Mouse (Mus musculus) neural tube, embryonic 11.5 days (tissue): ENCODE results near the gene Mrpl4. TPM values are rescaled to one million over a fixed set of nuclear protein-coding genes. Genes with fewer than 3 reads are reported as not detected.

Experiments used
- ATAC-seq: fragments of 200-750 bp; cut with Nextera tagmentation; 2 replicates; pipeline ENCODE4 v1.8.0; 2017; ENCODE audit warnings: moderate number of reproducible peaks, mild to moderate bottlenecking, moderate TSS enrichment, moderate library complexity; ENCODE audit not compliant: insufficient read depth, low FRiP score, low TSS enrichment
- DNase-seq: peaks from one replicate; pipeline ENCODE4 v3.0.0-alpha.2; 2015; ENCODE audit warnings: low spot score
- H3K27ac ChIP-seq: fragments of 300-500 bp; sonication (generic); 2 replicates; pipeline ENCODE4 v1.5.1; 2014; ENCODE audit warnings: low read depth, mild to moderate bottlenecking, low read length
- H3K27me3 ChIP-seq: fragments of 300-500 bp; sonication (generic); 2 replicates; pipeline ENCODE4 v1.6.1; 2014; ENCODE audit warnings: mild to moderate bottlenecking, low read length, mixed read lengths; ENCODE audit not compliant: control insufficient read depth, insufficient read depth
- H3K36me3 ChIP-seq: fragments of 300-500 bp; sonication (generic); 2 replicates; pipeline ENCODE4 v1.6.1; 2014; ENCODE audit warnings: mild to moderate bottlenecking, low read length, moderate library complexity, mixed read lengths; ENCODE audit not compliant: control insufficient read depth, insufficient read depth
- H3K4me1 ChIP-seq: fragments of 300-500 bp; sonication (generic); 2 replicates; pipeline ENCODE4 v1.6.1; 2014; ENCODE audit warnings: low read length, mixed read lengths; ENCODE audit not compliant: control insufficient read depth, insufficient read depth
- H3K4me2 ChIP-seq: fragments of 300-500 bp; sonication (generic); 2 replicates; pipeline ENCODE4 v1.6.1; 2014; ENCODE audit warnings: low read depth, mild to moderate bottlenecking, moderate library complexity
- H3K4me3 ChIP-seq: fragments of 300-500 bp; sonication (generic); 2 replicates; pipeline ENCODE4 v1.5.1; 2014; ENCODE audit warnings: low read depth, low read length
- H3K9ac ChIP-seq: fragments of 300-500 bp; sonication (generic); 2 replicates; pipeline ENCODE4 v1.6.1; 2014; ENCODE audit warnings: mild to moderate bottlenecking, low read length
- H3K9me3 ChIP-seq: fragments of 300-500 bp; sonication (generic); 2 replicates; pipeline ENCODE4 v1.6.1; 2016; ENCODE audit warnings: low read length; ENCODE audit not compliant: control insufficient read depth
- WGBS: fragments of 180-500 bp; shearing (Covaris S2); extraction: QIAGEN DNeasy Blood & Tissue Kit; methylation state at CpG from one replicate; pipeline ENCODE4 v1.1.7; 2014; 5-methylcytosine and 5-hydroxymethylcytosine counted together
- polyA plus RNA-seq: library from polyadenylated mRNA; unstranded; fragments of >200 nt; fragmentation: Nextera tagmentation; extraction: Ambion mirVana; gene quantifications from 2 replicates; pipeline ENCODE4 v1.2.1, GENCODE M21; 2014

Gene Mrpl4
- polyA plus RNA-seq, 1 experiment from 2014 or later, result 135 TPM

- Histone ChIP-seq H3K4me2 (no peak overlapping the region), H3K4me1 (peaks cover 6% of the 10 kb centered on the region; the same call in 1 of the 2 replicates), H3K9me3 (no peaks in the 10 kb centered on the region), H3K27me3 (peaks cover 43% of the 10 kb centered on the region), H3K9ac (no peak overlapping the region), H3K27ac (no peak overlapping the region), H3K4me3 (no peak overlapping the region), H3K36me3 (no peaks in the 10 kb centered on the region)
- ATAC-seq, result no peak
- WGBS, result 40% methylated on average over 4 of the region's 4 CpGs
- no peak for DNase-seq
Observed at GRCm38 (mm10) chr9:21017177-21017575, 14.6 kb downstream of the Mrpl4 start.

GRCm38 (mm10) chr9:21018600-21018999 lies 16.1 kb downstream of the Mrpl4 start:
- DNase-seq (no peak), ATAC-seq (no peak)
- no peak overlapping the region for H3K4me3 ChIP-seq
- no peak overlapping the region for H3K27ac ChIP-seq
- 85% methylated on average over 2 of the region's 2 CpGs for WGBS
- H3K9ac ChIP-seq, result no peak overlapping the region
- H3K4me1 ChIP-seq, result peaks cover 6% of the 10 kb centered on the region; the same call in 1 of the 2 replicates
- no peaks in the 10 kb centered on the region for H3K36me3 ChIP-seq
- H3K27me3 ChIP-seq, result peaks cover 43% of the 10 kb centered on the region
- H3K9me3 ChIP-seq, result no peaks in the 10 kb centered on the region
- H3K4me2 ChIP-seq, result no peak overlapping the region

- no peak overlapping the region for H3K4me2 ChIP-seq
- H3K27ac ChIP-seq, result no peak overlapping the region
- no peak overlapping the region for H3K9ac ChIP-seq
- H3K9me3 ChIP-seq, result no peaks in the 10 kb centered on the region
- peaks cover 19% of the 10 kb centered on the region for H3K27me3 ChIP-seq
- H3K36me3 ChIP-seq, result no peaks in the 10 kb centered on the region
- no peaks in the 10 kb centered on the region for H3K4me1 ChIP-seq
- DNase-seq, result no peak
- WGBS, result 81% methylated on average over 3 of the region's 3 CpGs
- no peak overlapping the region for H3K4me3 ChIP-seq
- no peak for ATAC-seq
Observed at GRCm38 (mm10) chr9:21021363-21021762, 18.8 kb downstream of the Mrpl4 start.

GRCm38 (mm10) chr9:21022288-21022687 lies 19.8 kb downstream of the Mrpl4 start:
- Histone ChIP-seq H3K4me1 (no peaks in the 10 kb centered on the region), H3K4me3 (no peak overlapping the region), H3K27ac (no peak overlapping the region), H3K27me3 (peaks cover 10% of the 10 kb centered on the region), H3K36me3 (no peaks in the 10 kb centered on the region), H3K4me2 (no peak overlapping the region), H3K9me3 (no peaks in the 10 kb centered on the region), H3K9ac (no peak overlapping the region)
- no peak for DNase-seq
- no peak for ATAC-seq
- 63% methylated on average over 6 of the region's 6 CpGs for WGBS

- Histone ChIP-seq H3K4me3 (no peak overlapping the region), H3K27me3 (peaks cover 6% of the 10 kb centered on the region), H3K36me3 (no peaks in the 10 kb centered on the region), H3K9me3 (no peaks in the 10 kb centered on the region), H3K9ac (no peak overlapping the region), H3K4me1 (no peaks in the 10 kb centered on the region; the same call in 1 of the 2 replicates), H3K4me2 (no peak overlapping the region), H3K27ac (no peak overlapping the region)
- DNase-seq (no peak), ATAC-seq (no peak)
- WGBS, result 81% methylated on average over 1 of the region's 1 CpGs
Observed at GRCm38 (mm10) chr9:21022726-21023125, 20.2 kb downstream of the Mrpl4 start.

GRCm38 (mm10) chr9:21025258-21025810 lies 22.8 kb downstream of the Mrpl4 start:
- H3K27me3 ChIP-seq, result peaks cover 17% of the 10 kb centered on the region
- no peak overlapping the region for H3K4me2 ChIP-seq
- no peak overlapping the region for H3K4me3 ChIP-seq
- ATAC-seq (no peak), DNase-seq (no peak)
- 79% methylated on average over 19 of the region's 19 CpGs for WGBS
- no peaks in the 10 kb centered on the region for H3K9me3 ChIP-seq
- H3K36me3 ChIP-seq, result no peaks in the 10 kb centered on the region
- no peaks in the 10 kb centered on the region; the same call in 1 of the 2 replicates for H3K4me1 ChIP-seq
- no peak overlapping the region for H3K27ac ChIP-seq
- no peak overlapping the region for H3K9ac ChIP-seq

GRCm38 (mm10) chr9:21026849-21027248 lies 24.3 kb downstream of the Mrpl4 start:
- Histone ChIP-seq H3K36me3 (no peaks in the 10 kb centered on the region), H3K9me3 (no peaks in the 10 kb centered on the region), H3K4me2 (no peak overlapping the region), H3K27ac (no peak overlapping the region), H3K27me3 (peaks cover 30% of the 10 kb centered on the region), H3K4me3 (no peak overlapping the region), H3K4me1 (peaks cover 10% of the 10 kb centered on the region), H3K9ac (no peak overlapping the region)
- ATAC-seq (no peak), DNase-seq (no peak)
- 81% methylated on average over 12 of the region's 12 CpGs for WGBS

GRCm38 (mm10) chr9:21027774-21028290 lies 25.3 kb downstream of the Mrpl4 start:
- Histone ChIP-seq H3K27ac (no peak overlapping the region), H3K9ac (no peak overlapping the region), H3K4me2 (no peak overlapping the region), H3K9me3 (no peaks in the 10 kb centered on the region), H3K4me1 (peaks cover 14% of the 10 kb centered on the region), H3K27me3 (peaks cover 40% of the 10 kb centered on the region), H3K4me3 (no peak overlapping the region), H3K36me3 (no peaks in the 10 kb centered on the region)
- DNase-seq (peak; percentile 23), ATAC-seq (no peak)
- 33% methylated on average over 8 of the region's 8 CpGs for WGBS

GRCm38 (mm10) chr9:21028560-21029110 lies 26.1 kb downstream of the Mrpl4 start:
- H3K4me2 ChIP-seq, result no peak overlapping the region
- peaks cover 21% of the 10 kb centered on the region for H3K4me1 ChIP-seq
- H3K27me3 ChIP-seq, result peaks cover 48% of the 10 kb centered on the region
- H3K9me3 ChIP-seq, result no peaks in the 10 kb centered on the region
- no peak overlapping the region for H3K4me3 ChIP-seq
- no peaks in the 10 kb centered on the region for H3K36me3 ChIP-seq
- 65% methylated on average over 6 of the region's 6 CpGs for WGBS
- ATAC-seq (no peak), DNase-seq (no peak)
- H3K9ac ChIP-seq, result no peak overlapping the region
- no peak overlapping the region for H3K27ac ChIP-seq
